Mouse (Mus musculus) MEL (cell line): ENCODE measurements around the gene Rhobtb3.

Experiments used
- MAFK ChIP-seq: IDR thresholded peaks from 2 replicates; pipeline ENCODE4 v1.6.1; 2011; ENCODE audit warnings: low read depth, mild to moderate bottlenecking, low read length, improper control_type of control experiment, borderline replicate concordance
- USF2 ChIP-seq, 2 experiments: IDR thresholded peaks; 2 replicates each; pipeline ENCODE4 v1.6.1; 2011 to 2012; ENCODE audit warnings: improper control_type of control experiment in 2 of 2, low read length in 2 of 2, borderline replicate concordance in 1 of 2, inconsistent platforms in 1 of 2, low read depth in 1 of 2, mild to moderate bottlenecking in 1 of 2; ENCODE audit not compliant: insufficient read depth in 1 of 2
- ZNF384 ChIP-seq: IDR thresholded peaks from 2 replicates; pipeline ENCODE4 v1.6.1; 2012; ENCODE audit warnings: low read depth, mild to moderate bottlenecking, inconsistent platforms, low read length, improper control_type of control experiment

- no peak for TF ChIP-seq ZNF384
- no peak for TF ChIP-seq USF2 (IDR thresholded peaks at IDR 0.05; ENCODE audit: borderline replicate concordance in 1 of 2, insufficient read depth in 1 of 2, low read depth in 1 of 2, low read length in 2 of 2)
- TF ChIP-seq MAFK = no peak
Measured at GRCm38 (mm10) chr13:75975629-75976028, 31.9 kb upstream of the Rhobtb3 start.
